Mouse (Mus musculus) neural tube, embryonic 13.5 days (tissue): ENCODE data around the gene Exoc3l. TPM values are rescaled to one million over a fixed set of nuclear protein-coding genes. Genes with fewer than 3 reads are reported as not detected.
A peak's percentile ranks its signal among the peaks of the same experiment; 100 is the strongest.

Source experiments
- ATAC-seq: fragments of 200-750 bp; cut with Nextera tagmentation; 2 replicates; pipeline ENCODE4 v1.8.0; 2017; ENCODE audit warnings: low read depth, mild to moderate bottlenecking, moderate TSS enrichment, moderate library complexity
- H3K27ac ChIP-seq: fragments of 300-500 bp; sonication (generic); replicated peaks from 2 replicates; pipeline ENCODE4 v1.5.1; 2015; ENCODE audit warnings: moderate library complexity, mild to moderate bottlenecking, inconsistent platforms
- H3K27me3 ChIP-seq: fragments of 300-500 bp; sonication (generic); 2 replicates; pipeline ENCODE4 v1.6.1; 2015; ENCODE audit warnings: mild to moderate bottlenecking, inconsistent platforms
- H3K36me3 ChIP-seq: fragments of 300-500 bp; sonication (generic); 2 replicates; pipeline ENCODE4 v1.6.1; 2015; ENCODE audit warnings: mild to moderate bottlenecking, inconsistent platforms
- H3K4me1 ChIP-seq: fragments of 300-500 bp; sonication (generic); replicated peaks from 2 replicates; pipeline ENCODE4 v1.6.1; 2015; ENCODE audit warnings: inconsistent platforms
- H3K4me2 ChIP-seq: fragments of 300-500 bp; sonication (generic); 2 replicates; pipeline ENCODE4 v1.6.1; 2015; ENCODE audit warnings: inconsistent platforms, mild to moderate bottlenecking, moderate library complexity
- H3K4me3 ChIP-seq: fragments of 300-500 bp; sonication (generic); 2 replicates; pipeline ENCODE4 v1.5.1; 2015; ENCODE audit warnings: mild to moderate bottlenecking, inconsistent platforms
- H3K9ac ChIP-seq: fragments of 300-500 bp; sonication (generic); 2 replicates; pipeline ENCODE4 v1.6.1; 2015; ENCODE audit warnings: moderate library complexity, mild to moderate bottlenecking, inconsistent platforms
- H3K9me3 ChIP-seq: fragments of 300-500 bp; sonication (generic); 2 replicates; pipeline ENCODE4 v1.6.1; 2016; ENCODE audit warnings: inconsistent platforms
- WGBS: fragments of 180-500 bp; shearing (Covaris S2); methylation state at CpG from one replicate; pipeline ENCODE4 v1.1.7; 2015; 5-methylcytosine and 5-hydroxymethylcytosine counted together
- polyA plus RNA-seq: library from polyadenylated mRNA; unstranded; fragments of >200 nt; fragmentation: Nextera tagmentation; extraction: Ambion mirVana; gene quantifications from 2 replicates; pipeline ENCODE4 v1.2.1, GENCODE M21; 2015

The Exoc3l gene
- polyA plus RNA-seq, 1 experiment from 2014 or later = 14.3 TPM

GRCm38 (mm10) chr8:105331469-105331868, 35.6 kb upstream of the Exoc3l start:
- no peak for ATAC-seq
- no peak overlapping the region for H3K9ac ChIP-seq
- WGBS = 94% methylated on average over 22 of the region's 22 CpGs

DNA sequence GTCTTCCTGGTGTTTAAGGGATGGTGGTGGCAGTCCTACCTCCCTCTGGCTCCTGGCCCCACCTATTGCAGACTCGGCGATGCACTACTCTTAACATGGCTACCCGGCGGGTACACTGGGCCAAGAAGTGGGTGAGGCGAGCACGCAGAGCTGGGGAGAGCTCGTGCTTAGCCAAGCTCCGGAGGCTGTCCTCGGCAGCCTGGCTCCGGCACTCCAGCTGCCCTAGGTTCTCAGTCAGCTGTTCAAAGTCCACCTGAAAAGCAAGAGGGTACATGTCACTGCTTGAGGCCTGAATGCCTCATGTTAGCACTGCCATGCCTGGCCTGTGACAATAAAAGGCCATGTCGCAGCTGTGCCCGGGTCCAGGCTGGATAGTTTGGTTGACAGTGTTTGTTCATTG, 34.4 kb upstream of the Exoc3l start:
- no peak overlapping the region for H3K9ac ChIP-seq
- no peak overlapping the region for H3K27ac ChIP-seq
- H3K4me3 ChIP-seq = no peak overlapping the region
- H3K36me3 ChIP-seq = peaks cover 60% of the 10 kb centered on the region
- WGBS = 93% methylated on average over 12 of the region's 12 CpGs
- no peaks in the 10 kb centered on the region for H3K27me3 ChIP-seq
- no peak for ATAC-seq
- H3K4me1 ChIP-seq = peaks cover 16% of the 10 kb centered on the region
- H3K9me3 ChIP-seq = no peaks in the 10 kb centered on the region
- H3K4me2 ChIP-seq = no peak overlapping the region

More at GRCm38 (mm10) chr8:105331469-105331868, 35.6 kb upstream of the Exoc3l start:
- Histone ChIP-seq H3K4me1 (peaks cover 13% of the 10 kb centered on the region), H3K27ac (no peak overlapping the region), H3K9me3 (no peaks in the 10 kb centered on the region), H3K4me2 (no peak overlapping the region), H3K36me3 (peaks cover 64% of the 10 kb centered on the region), H3K27me3 (no peaks in the 10 kb centered on the region), H3K4me3 (no peak overlapping the region)

DNA sequence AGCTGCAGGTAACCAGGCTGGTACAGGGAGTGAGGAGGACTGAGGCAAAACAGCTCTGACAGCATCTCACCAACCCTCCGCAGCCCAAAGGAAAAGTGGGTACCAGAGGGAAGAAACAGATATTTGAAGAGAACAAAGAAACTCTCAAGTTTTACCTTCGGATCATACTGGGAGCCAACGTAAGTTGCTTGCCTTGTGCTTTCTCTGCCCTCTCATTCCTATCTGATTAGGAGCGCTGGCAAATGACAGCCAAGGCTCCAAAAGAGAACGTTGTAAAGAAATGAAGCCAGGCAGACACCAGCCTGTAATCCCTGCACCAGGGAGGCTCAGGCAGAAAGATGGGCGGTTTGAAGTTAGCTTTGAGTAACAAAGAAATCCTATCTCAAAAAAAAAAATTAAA, 31.1 kb upstream of the Exoc3l start:
- Histone ChIP-seq H3K27ac (peak overlapping the region; percentile 87; the same call in 1 of the 2 replicates), H3K27me3 (no peaks in the 10 kb centered on the region), H3K4me2 (peak overlapping the region; percentile 94), H3K9ac (peak overlapping the region; percentile 91), H3K4me1 (peaks cover 27% of the 10 kb centered on the region), H3K36me3 (peaks cover 54% of the 10 kb centered on the region), H3K4me3 (peak overlapping the region; percentile 79), H3K9me3 (no peaks in the 10 kb centered on the region)
- WGBS = 45% methylated on average over 6 of the region's 6 CpGs
- no peak for ATAC-seq

DNA sequence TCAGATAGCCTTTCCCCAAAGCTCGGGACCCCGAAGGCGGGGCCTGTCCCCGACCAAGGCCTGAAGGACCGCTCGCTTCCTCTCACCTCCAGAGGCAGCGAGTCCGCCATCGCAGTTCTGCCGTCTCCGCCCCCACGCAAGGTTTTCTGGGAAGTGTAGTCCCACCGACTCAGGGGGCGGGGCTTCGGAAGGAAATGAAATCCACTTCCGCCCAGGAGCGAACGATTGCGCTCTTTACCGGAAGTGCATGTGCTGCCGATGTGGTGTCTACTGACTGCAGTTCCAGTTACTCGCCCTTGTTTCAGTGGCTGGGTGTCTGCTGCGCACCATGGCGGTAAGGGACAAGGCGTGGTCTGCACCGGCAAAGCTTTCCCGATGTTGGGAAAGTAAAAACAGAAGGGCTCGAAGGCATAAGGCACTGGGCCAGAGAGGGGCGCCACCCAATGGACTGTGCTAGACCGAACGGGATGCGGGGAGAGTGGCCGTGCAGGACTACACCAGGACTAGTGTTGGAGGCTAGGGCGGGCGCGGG, 30.3 kb upstream of the Exoc3l start, which contains the start of the genes Lrrc29 and Tmem208:
Gene Lrrc29 (minus strand): TSS at position 138 of the 532 bp plus-strand sequence.
Gene Tmem208 (plus strand): TSS at position 214 of the 532 bp plus-strand sequence.
- Histone ChIP-seq H3K27me3 (no peaks in the 10 kb centered on the region), H3K4me2 (peak within 1 kb of the TSS; percentile 94), H3K4me1 (peaks cover 27% of the 10 kb centered on the region), H3K4me3 (peak within 1 kb of the TSS; percentile 79), H3K9ac (peak within 1 kb of the TSS; percentile 91), H3K27ac (peak within 1 kb of the TSS; percentile 87), H3K36me3 (peaks cover 48% of the 10 kb centered on the region), H3K9me3 (no peaks in the 10 kb centered on the region)
- peak; percentile 90 for ATAC-seq
- under 1% methylated on average over 36 of the region's 36 CpGs for WGBS

DNA sequence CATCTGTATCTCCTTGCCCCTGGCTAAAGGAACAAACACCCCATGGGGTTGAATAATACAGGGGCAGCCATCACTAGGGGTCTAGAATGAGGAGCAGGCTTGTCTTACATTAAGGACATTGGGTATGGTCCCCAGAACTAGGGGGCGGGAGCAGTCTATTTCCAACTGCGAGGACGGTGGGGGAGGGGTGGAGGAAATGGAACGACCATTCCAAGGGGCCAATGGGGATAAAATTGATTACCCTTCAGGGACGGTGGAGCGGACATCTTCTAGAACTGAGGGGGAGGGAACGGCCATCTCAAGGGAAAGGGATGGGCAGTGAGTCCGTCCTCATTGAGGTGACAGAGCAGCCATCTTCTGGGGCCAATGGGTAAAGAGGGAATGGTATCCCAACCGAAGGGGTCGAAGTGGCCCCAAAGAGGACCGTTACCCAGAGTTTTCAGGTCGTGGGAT, 29.8 kb upstream of the Exoc3l start:
- Histone ChIP-seq H3K27me3 (no peaks in the 10 kb centered on the region), H3K27ac (peak overlapping the region; percentile 87), H3K36me3 (peaks cover 43% of the 10 kb centered on the region), H3K4me2 (peak overlapping the region; percentile 85), H3K4me1 (peaks cover 27% of the 10 kb centered on the region), H3K9me3 (no peaks in the 10 kb centered on the region), H3K9ac (peak overlapping the region; percentile 91), H3K4me3 (peak overlapping the region; percentile 79)
- ATAC-seq = peak; percentile 68
- under 1% methylated on average over 12 of the region's 12 CpGs for WGBS

- 93% methylated on average over 4 of the region's 4 CpGs for WGBS
- H3K4me3 ChIP-seq = no peak overlapping the region
Observed at GRCm38 (mm10) chr8:105323183-105323582, 27.3 kb upstream of the Exoc3l start.

DNA sequence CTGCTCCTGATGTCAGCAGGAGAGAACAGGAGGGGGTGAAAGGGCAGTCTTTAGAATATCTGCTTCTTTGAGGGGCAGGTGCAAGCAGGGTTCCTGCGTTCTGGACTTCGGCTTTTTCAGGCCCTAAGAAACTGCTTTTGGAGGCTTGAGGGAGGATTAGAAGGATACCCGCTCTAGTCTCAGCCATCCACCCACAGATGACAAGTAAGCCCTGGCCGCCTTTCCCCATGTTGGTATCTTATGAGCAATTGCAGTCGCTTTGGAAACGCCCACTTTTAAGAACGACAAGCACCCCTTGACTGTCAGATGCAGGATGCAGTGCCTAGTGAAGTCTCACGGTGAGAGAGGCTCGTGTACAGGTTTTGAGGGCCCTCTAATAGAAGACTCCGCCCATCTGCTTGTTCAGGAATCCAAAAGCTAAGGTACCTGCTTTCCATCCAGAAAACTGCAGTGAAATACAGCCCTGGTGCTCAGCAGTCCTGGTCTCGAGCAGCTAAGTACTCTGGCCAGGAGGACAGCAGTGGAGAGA, 22.8 kb upstream of the Exoc3l start:
- no peak overlapping the region for H3K4me2 ChIP-seq
- WGBS = 82% methylated on average over 11 of the region's 11 CpGs
- H3K4me1 ChIP-seq = no peaks in the 10 kb centered on the region
- H3K9ac ChIP-seq = no peak overlapping the region
- peaks cover 77% of the 10 kb centered on the region for H3K36me3 ChIP-seq
- H3K9me3 ChIP-seq = no peaks in the 10 kb centered on the region
- H3K27ac ChIP-seq = no peak overlapping the region
- H3K27me3 ChIP-seq = no peaks in the 10 kb centered on the region
- no peak for ATAC-seq
- no peak overlapping the region for H3K4me3 ChIP-seq

More at GRCm38 (mm10) chr8:105323183-105323582, 27.3 kb upstream of the Exoc3l start:
- Histone ChIP-seq H3K27ac (no peak overlapping the region), H3K27me3 (no peaks in the 10 kb centered on the region), H3K9ac (no peak overlapping the region), H3K9me3 (no peaks in the 10 kb centered on the region), H3K36me3 (peaks cover 40% of the 10 kb centered on the region), H3K4me1 (peaks cover 27% of the 10 kb centered on the region), H3K4me2 (no peak overlapping the region)
- ATAC-seq = no peak

DNA sequence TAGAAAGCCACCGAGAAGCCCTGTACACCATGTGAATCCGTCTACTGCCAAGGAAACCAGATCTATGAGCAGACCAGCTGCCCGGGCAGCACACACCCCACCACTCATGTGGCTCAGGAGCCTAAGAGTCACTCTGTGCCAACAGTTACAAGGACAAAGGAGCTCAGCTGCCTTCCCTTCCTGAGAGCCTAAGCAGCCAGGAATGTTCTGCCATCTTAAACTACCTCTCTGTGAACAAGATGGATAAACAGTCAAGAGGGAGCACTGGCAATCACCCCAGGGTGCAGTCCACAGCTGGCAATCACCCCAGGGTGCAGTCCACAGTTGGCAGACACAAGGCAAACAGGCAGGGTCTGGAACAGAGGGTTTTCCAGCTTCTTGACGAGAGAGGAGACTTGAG, 22.0 kb upstream of the Exoc3l start:
- H3K4me3 ChIP-seq = no peak overlapping the region
- H3K4me2 ChIP-seq = no peak overlapping the region
- no peaks in the 10 kb centered on the region for H3K4me1 ChIP-seq
- 81% methylated on average over 4 of the region's 4 CpGs for WGBS
- peak overlapping the region; percentile 22; the same call in 1 of the 2 replicates for H3K9ac ChIP-seq
- no peaks in the 10 kb centered on the region for H3K9me3 ChIP-seq
- peaks cover 80% of the 10 kb centered on the region for H3K36me3 ChIP-seq
- no peak overlapping the region for H3K27ac ChIP-seq
- no peak for ATAC-seq
- no peaks in the 10 kb centered on the region for H3K27me3 ChIP-seq

GRCm38 (mm10) chr8:105315073-105315769, 19.3 kb upstream of the Exoc3l start:
- Histone ChIP-seq H3K4me1 (no peaks in the 10 kb centered on the region), H3K9me3 (no peaks in the 10 kb centered on the region), H3K27me3 (no peaks in the 10 kb centered on the region), H3K4me3 (no peak overlapping the region), H3K36me3 (peaks cover 95% of the 10 kb centered on the region), H3K27ac (no peak overlapping the region), H3K9ac (no peak overlapping the region), H3K4me2 (no peak overlapping the region)
- no peak for ATAC-seq
- WGBS = 92% methylated on average over 18 of the region's 18 CpGs

GRCm38 (mm10) chr8:105313622-105314402, 17.9 kb upstream of the Exoc3l start:
- 0 out of 2 replicates have a peak, but pooled peaks have one; percentile 34 for ATAC-seq
- H3K4me2 ChIP-seq = no peak overlapping the region
- peaks cover 93% of the 10 kb centered on the region for H3K36me3 ChIP-seq

GRCm38 (mm10) chr8:105312891-105313481, 17.1 kb upstream of the Exoc3l start:
- H3K4me3 ChIP-seq = no peak overlapping the region
- H3K27ac ChIP-seq = no peak overlapping the region
- H3K9me3 ChIP-seq = no peaks in the 10 kb centered on the region
- no peak overlapping the region for H3K9ac ChIP-seq
- no peak overlapping the region for H3K4me2 ChIP-seq
- no peaks in the 10 kb centered on the region for H3K27me3 ChIP-seq
- H3K36me3 ChIP-seq = peaks cover 93% of the 10 kb centered on the region
- 88% methylated on average over 8 of the region's 8 CpGs for WGBS
- ATAC-seq = no peak
- H3K4me1 ChIP-seq = no peaks in the 10 kb centered on the region

More at GRCm38 (mm10) chr8:105313622-105314402, 17.9 kb upstream of the Exoc3l start:
- no peak overlapping the region for H3K4me3 ChIP-seq
- 81% methylated on average over 9 of the region's 9 CpGs for WGBS
- H3K27ac ChIP-seq = no peak overlapping the region
- H3K9ac ChIP-seq = no peak overlapping the region
- H3K9me3 ChIP-seq = no peaks in the 10 kb centered on the region
- no peaks in the 10 kb centered on the region for H3K27me3 ChIP-seq
- no peaks in the 10 kb centered on the region for H3K4me1 ChIP-seq
